9 mouse cellular contexts compared by ENCODE assay signal in the genomic region with DNA sequence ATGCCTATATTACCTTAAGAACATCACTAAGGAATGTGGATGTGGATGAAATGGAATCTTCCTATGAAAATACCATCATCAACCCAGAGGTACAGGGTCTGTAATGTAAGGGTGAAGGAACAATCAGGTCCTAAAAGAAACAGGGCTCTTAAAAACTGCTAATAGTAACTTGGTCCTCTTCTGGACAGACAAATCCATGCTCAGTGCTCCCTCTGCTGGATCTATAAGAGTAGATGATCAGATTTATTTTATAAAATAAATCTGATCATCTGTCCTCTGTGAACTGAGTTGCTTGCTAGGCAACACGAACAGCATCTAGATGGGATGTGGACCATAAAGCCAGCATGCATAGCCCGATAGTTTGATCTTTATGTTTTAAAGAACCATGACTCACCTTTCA.
DNase-seq lines count a peak whose midpoint lies in the region; ATAC-seq lines count a peak whose summit lies in the region.
"Had no signal": no experiment of that assay in that cellular context is flagged by ENCODE, and none has a peak within 500 bp of the region (broad histone marks: within the 10 kb centered on the region; RNA-seq: fewer than 3 reads in every experiment).

No protein-coding gene starts in this region.

- DNase-seq in cerebellum, postnatal 10 days = peak; percentile 2 to 21
- DNase-seq in cerebellum, postnatal 25 days = no peak
- DNase-seq in layer of hippocampus, adult 11-12 months (ENCODE audit: low spot score) = peak; percentile 4
- no peak for DNase-seq in layer of hippocampus, postnatal 10 days (ENCODE audit: low spot score in 2 of 2)
- peak; percentile 12 for DNase-seq in A20 (ENCODE audit: low read depth, low spot score)
- peak; percentile 23 for DNase-seq in embryo, embryonic 10.5 days (ENCODE audit: low spot score)
- DNase-seq in spleen, adult 18-20 months = no peak
- DNase-seq: thymus, postnatal 14 days had no signal

- no peak for ATAC-seq in granulocyte monocyte progenitor cell, adult 5-6 weeks (replicated peaks; ENCODE audit: poor library complexity, severe bottlenecking)

Comparison
In these comparisons a context has a peak if more than half of its experiments do, and no peak if none do; other contexts are left out.
1. DNase-seq: peak in cerebellum, postnatal 10 days (2 of 2), layer of hippocampus, adult 11-12 months (single experiment), A20 (single experiment) and embryo, embryonic 10.5 days (single experiment); none in cerebellum, postnatal 25 days (0 of 2), layer of hippocampus, postnatal 10 days (0 of 2) and spleen, adult 18-20 months (0 of 2).